Mouse (Mus musculus) layer of hippocampus, adult 6 months (tissue): ENCODE results near the gene Gm36864. TPM values are rescaled to one million over a fixed set of nuclear protein-coding genes. Genes with fewer than 3 reads are reported as not detected.

Experiments
- long read RNA-seq, 2 experiments: library from polyadenylated mRNA; unstranded; transcript quantifications; one replicate each; pipeline ENCODE4 v2.0.0; 2019 to 2020
- polyA plus RNA-seq: library from polyadenylated mRNA; unstranded; fragments of <200 nt; fragmentation: Nextera tagmentation; gene quantifications from 2 replicates; pipeline ENCODE4 v1.2.3, GENCODE M21; 2021

Gene Gm36864
- not detected in 2 replicates for polyA plus RNA-seq
- long read RNA-seq, experiment 1, result 0 reads
- long read RNA-seq, experiment 2, result 0 reads

GRCm38 (mm10) chr7:44235909-44236308, at the start of gene Gm36864:
Gm36864 (plus strand) TSS chr7:44236177.

GRCm38 (mm10) chr7:44187936-44188335, 48.0 kb upstream of the Gm36864 start, which contains the start of gene Klk1b24:
Klk1b24 (plus strand) TSS chr7:44188236.

GRCm38 (mm10) chr7:44197891-44198290, 38.1 kb upstream of the Gm36864 start, which contains the start of gene Klk1b3:
Klk1b3 (plus strand) TSS chr7:44198191.

GRCm38 (mm10) chr7:44207135-44207534, 28.8 kb upstream of the Gm36864 start, which contains the start of gene Klk1b4:
Klk1b4 (plus strand) TSS chr7:44207435.

DNA sequence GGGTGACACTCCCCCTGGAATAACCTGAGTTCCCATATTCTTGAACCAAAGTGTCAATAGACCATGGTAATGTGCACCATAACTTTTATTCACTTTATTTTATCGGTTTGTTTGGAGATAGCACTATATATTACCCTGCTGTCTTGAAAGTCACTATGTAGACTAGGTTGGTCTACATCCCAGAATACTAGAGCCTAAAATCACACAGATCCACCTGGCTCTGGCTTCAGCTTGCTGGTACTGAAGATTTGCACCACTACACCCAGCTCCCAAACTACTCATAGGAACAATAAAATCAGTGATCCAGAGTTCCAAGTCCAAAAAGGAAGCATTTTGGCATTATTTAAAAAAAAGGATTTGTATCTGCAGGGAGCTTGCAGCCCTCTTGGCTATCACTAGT, 20.3 kb upstream of the Gm36864 start, which contains the start of gene Klk1b5:
Klk1b5 (plus strand) TSS at position 301 of the 400 bp plus-strand sequence.

GRCm38 (mm10) chr7:44225076-44225475, 10.9 kb upstream of the Gm36864 start, which contains the start of gene Klk1:
Klk1 (plus strand) TSS chr7:44225360.

GRCm38 (mm10) chr7:44246055-44246983, 10.3 kb downstream of the Gm36864 start, which contains the start of the genes 1700028J19Rik and 2410002F23Rik:
1700028J19Rik (minus strand) TSS chr7:44246695.
2410002F23Rik (plus strand) TSS chr7:44246722.

GRCm38 (mm10) chr7:44257278-44257677, 21.3 kb downstream of the Gm36864 start, which contains the start of gene Acp4:
Acp4 (minus strand) TSS chr7:44257378.

GRCm38 (mm10) chr7:44261147-44261546, 25.2 kb downstream of the Gm36864 start, which contains the start of gene Gm15517:
Gm15517 (plus strand) TSS chr7:44261447.

Other genes with a start within 250 kb of the Gm36864 start
- not detected in 2 replicates for gene Klk1b11, start 240.3 kb upstream of the Gm36864 start, polyA plus RNA-seq
- gene Klk1b26, start 224.0 kb upstream of the Gm36864 start, polyA plus RNA-seq, result not detected in 2 replicates
- 0.16 and 0.28 TPM in 2 replicates for gene Klk1b27, start 183.9 kb upstream of the Gm36864 start, polyA plus RNA-seq
- gene Klk1b21, start 133.8 kb upstream of the Gm36864 start, polyA plus RNA-seq, result not detected in 2 replicates
- not detected in 2 replicates for gene Klk1b22, start 123.5 kb upstream of the Gm36864 start, polyA plus RNA-seq
- not detected in 2 replicates for gene Klk1b16, start 99.4 kb upstream of the Gm36864 start, polyA plus RNA-seq
- 0.23 TPM in 1 of 2 replicates, not detected in the other for gene Klk1b24, start 47.9 kb upstream of the Gm36864 start, polyA plus RNA-seq
- gene Klk1b3, start 38.0 kb upstream of the Gm36864 start, polyA plus RNA-seq, result not detected in 2 replicates
- gene Klk1b4, start 28.7 kb upstream of the Gm36864 start, polyA plus RNA-seq, result not detected in 2 replicates
- gene Klk1b5, start 20.2 kb upstream of the Gm36864 start, polyA plus RNA-seq, result not detected in 2 replicates
- gene Klk1, start 10.8 kb upstream of the Gm36864 start, polyA plus RNA-seq, result not detected in 2 replicates
- gene 1700028J19Rik, start 10.5 kb downstream of the Gm36864 start, polyA plus RNA-seq, result 1.8 and 2.1 TPM in 2 replicates
- 110 and 113 TPM in 2 replicates for gene 2410002F23Rik, start 10.5 kb downstream of the Gm36864 start, polyA plus RNA-seq
- not detected in 2 replicates for gene Acp4, start 21.2 kb downstream of the Gm36864 start, polyA plus RNA-seq
- not detected in 2 replicates for gene Gm15517, start 25.3 kb downstream of the Gm36864 start, polyA plus RNA-seq
- gene Clec11a, start 70.7 kb downstream of the Gm36864 start, polyA plus RNA-seq, result 3.0 and 3.8 TPM in 2 replicates
- 89.2 and 112 TPM in 2 replicates for gene Shank1, start 74.1 kb downstream of the Gm36864 start, polyA plus RNA-seq
- 46.6 and 59.0 TPM in 2 replicates for gene Syt3, start 147.9 kb downstream of the Gm36864 start, polyA plus RNA-seq
- gene 1700008O03Rik, start 149.6 kb downstream of the Gm36864 start, polyA plus RNA-seq, result 1.5 and 2.1 TPM in 2 replicates
- gene Lrrc4b, start 192.8 kb downstream of the Gm36864 start, polyA plus RNA-seq, result 8.4 and 10.6 TPM in 2 replicates
- 0.99 and 1.0 TPM in 2 replicates for gene Aspdh, start 229.2 kb downstream of the Gm36864 start, polyA plus RNA-seq
- 88.4 and 99.9 TPM in 2 replicates for gene Josd2, start 231.8 kb downstream of the Gm36864 start, polyA plus RNA-seq